Mouse (Mus musculus): ENCODE data around the gene Tspear. TPM values are rescaled to one million over a fixed set of nuclear protein-coding genes. Genes with fewer than 3 reads are reported as not detected.
"Not testable (repeated sequence)": the region's sequence is repeated elsewhere in the genome, so short reads cannot be mapped to it uniquely, and the experiment has no call there.

Gene Tspear
- polyA plus RNA-seq (2015; fragmentation: Nextera tagmentation; extraction: Ambion mirVana): 0.77 and 0.84 TPM in 2 replicates

DNA sequence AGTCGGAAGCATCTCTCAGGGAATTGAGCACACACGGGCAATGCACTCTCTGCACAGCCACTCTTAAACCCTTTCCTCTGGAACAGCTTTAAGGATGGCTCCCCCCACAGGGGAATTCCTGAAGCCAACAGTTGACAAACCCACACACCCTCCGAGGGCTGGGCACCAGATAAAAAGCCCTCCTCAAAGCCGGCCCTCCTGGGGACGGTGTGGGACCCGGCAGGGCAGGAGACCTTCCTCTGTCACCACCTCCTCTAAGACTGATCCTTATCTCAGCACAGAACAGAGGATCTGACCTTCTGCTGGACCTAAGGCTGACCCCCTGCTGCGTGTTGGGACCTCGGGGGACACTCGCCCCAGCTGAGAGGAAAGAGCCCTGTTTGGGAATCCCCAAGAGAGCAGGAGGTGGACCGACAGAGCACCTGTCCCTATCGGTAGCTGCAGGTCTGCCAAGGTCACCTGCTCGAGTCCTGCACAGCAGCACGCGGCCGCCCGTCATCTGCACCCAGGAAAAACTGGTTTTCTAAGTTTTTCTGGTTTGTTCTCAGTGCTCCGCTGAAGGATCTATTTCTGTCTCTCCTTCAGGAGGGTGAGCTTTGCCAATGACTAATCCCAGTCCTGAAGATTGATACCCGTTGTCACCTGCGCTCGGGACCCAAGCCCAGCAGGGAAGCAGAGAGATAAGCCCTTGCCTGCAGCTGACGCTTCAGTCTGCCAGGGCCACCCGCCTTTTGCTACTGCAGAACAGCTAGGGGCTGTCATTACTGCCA, at the start of gene Tspear:
Tspear (plus strand) TSS at position 675 of the 770 bp plus-strand sequence.
- no peak for DNase-seq (ENCODE audit: low spot score)

GRCm38 (mm10) chr10:77638956-77639355, 47.4 kb upstream of the Tspear start:
- DNase-seq (ENCODE audit: low spot score): no peak

DNA sequence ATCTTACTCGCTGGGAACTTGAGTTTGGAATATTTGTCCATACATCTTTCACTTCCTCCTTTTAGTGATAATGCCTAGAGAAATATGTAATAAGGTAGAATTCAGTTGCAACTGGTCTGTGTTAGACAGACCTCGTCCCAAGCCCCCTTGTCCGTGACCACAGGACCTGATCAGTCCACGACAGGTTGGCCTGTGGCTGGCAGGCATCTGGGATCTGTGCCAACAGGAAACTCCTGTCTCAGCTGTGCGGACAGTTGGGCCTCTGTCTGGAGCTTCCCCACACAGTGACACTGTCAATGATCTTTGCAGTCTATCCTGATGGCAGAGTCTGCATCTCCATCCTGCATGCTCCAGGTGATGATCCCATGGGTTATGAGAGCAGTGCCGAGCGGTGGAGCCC, 43.2 kb upstream of the Tspear start:
- no peak for DNase-seq (ENCODE audit: low spot score)

GRCm38 (mm10) chr10:77645571-77645970, 40.8 kb upstream of the Tspear start:
- DNase-seq (ENCODE audit: low spot score): no peak

DNA sequence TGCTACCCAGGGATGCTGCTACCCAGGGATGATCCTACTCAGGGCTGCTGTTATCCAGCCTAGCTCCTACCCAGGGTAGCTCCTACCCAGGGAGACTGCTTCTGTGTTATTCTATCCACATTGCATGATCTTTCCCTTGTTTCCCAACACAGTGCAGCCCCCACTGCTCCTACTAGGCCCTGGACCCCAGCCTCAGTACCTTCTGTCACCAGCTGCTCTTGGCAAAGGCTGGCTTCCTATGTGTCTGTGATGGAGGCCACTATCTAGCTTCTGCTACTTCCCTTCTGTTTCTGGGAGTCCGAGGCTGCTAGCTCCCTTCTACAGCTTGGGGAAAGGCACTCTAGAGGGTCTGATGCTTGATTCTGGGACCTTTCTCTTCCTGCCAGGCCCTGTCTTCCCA, 38.9 kb upstream of the Tspear start:
- no peak for DNase-seq (ENCODE audit: low spot score)

DNA sequence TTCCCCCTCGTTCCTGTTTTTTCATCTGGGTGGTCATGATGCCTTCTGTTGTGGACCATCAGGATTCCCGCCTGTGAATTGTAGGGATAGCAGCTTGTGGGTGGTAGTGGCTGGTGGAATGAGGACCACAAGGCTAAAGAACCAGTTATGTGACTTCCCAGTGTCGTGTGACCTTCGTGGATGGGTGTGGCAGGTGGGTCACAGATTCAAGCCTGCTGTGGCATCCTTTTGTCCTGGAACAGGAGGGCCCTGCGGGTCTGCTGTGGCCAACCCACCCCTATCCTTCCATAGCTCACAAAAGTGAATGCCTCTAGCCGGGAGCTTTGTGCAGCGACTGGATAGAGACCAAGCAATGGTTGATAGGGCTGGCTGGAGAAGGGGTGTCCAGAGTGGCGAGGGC, 38.5 kb upstream of the Tspear start:
- DNase-seq (ENCODE audit: low spot score): no peak

DNA sequence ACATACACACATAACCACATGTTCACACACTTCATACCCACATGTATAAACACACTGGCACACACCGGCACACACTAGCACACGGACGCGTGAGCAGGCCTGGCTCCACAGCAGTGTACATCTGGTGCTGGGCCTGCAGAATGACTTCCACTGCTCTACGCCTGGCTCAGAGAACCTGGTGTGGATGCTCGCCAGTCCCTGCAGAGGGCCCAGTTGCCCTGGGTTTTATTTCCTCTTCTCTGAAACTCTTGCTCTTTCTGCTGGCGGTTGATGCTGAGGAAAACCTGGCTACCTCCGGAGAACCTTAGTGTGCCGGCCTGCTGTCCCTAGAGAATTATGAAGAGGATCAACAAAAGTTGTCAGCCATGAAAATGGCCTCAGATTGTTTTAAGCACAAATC, 34.3 kb upstream of the Tspear start:
- no peak for DNase-seq (ENCODE audit: low spot score)

DNA sequence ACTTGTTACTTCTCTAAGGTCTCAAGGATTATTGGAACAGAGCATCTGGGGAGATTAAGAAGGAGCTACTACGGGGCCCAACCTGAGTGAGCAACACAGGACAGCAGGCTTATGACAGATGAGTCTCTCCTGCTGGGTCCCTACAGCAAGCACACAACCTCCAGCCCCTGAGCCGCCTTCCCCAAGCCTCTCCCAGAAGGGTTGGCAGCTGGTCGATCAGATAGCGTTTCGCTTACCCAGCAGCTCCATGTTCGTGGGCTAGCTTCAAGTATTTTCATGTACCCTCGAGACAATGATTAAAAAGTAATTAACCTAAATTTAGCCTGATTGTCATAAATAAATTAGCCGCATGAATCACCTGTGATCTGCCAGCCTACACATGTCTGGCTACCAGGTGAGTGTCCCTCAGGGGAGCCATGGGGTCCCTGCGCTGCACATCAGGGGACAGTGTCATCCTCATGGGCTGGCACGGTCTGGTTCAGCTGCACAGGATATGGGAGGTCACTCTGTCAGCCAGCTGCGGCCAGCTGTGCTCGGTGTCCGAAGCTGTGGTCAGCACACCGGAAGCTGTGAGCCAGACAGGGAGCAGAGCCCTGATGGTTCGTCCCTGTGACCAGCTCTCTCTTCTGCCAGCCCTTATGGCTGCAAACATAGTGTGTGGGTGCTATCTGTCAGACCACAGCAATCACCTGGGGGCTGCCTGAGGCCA, 27.9 kb upstream of the Tspear start:
- no peak for DNase-seq (ENCODE audit: low spot score)

GRCm38 (mm10) chr10:77663949-77664665, 22.3 kb upstream of the Tspear start:
- DNase-seq (ENCODE audit: low spot score): no peak

- DNase-seq (ENCODE audit: low spot score): no peak
Measured at GRCm38 (mm10) chr10:77666342-77666741, 20.0 kb upstream of the Tspear start.

DNA sequence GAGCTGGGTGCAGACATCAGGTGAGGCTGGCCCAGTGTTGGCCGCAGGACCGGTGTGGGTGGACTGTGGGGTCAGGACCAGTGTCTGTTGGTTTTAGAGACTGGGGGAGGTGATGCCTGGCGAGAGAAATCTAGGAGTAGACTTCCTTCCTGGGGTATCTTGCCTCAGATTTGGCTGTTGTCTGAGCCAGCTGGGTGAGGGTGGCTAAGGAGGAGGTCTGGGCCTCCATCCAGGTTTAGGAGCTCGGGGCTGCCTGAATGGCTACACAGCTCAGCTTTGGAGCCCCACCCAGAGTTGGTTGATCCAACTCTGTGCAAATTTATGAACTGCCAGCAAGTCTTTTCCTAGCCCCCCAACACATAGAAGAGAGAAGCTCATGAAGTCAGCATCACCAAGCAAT, 19.0 kb upstream of the Tspear start:
- DNase-seq (ENCODE audit: low spot score): no peak

- no peak for DNase-seq (ENCODE audit: low spot score)
Measured at GRCm38 (mm10) chr10:77670710-77671109, 15.7 kb upstream of the Tspear start.

DNA sequence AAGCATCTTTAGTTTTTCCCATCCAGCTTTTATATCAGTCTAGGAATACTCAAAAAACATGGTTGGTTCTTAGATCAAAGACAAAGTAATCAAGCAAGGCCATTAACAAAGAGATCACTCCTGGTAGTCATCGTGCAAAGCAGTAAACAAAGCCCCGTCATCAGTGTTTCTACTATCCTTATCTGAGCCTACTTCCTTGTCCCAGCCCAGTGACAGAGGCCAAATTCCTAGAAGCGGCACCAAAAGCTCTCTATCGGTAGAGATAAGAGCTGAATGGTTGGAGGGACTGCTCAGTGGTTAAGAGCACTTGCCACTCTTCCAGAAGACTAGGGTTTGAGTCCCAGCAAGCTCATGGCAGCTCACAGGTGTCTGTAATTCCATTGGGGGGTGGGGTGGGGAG, 14.8 kb upstream of the Tspear start:
- DNase-seq (ENCODE audit: low spot score): no peak

GRCm38 (mm10) chr10:77673765-77674164, 12.6 kb upstream of the Tspear start:
- DNase-seq (ENCODE audit: low spot score): peak; percentile 12

DNA sequence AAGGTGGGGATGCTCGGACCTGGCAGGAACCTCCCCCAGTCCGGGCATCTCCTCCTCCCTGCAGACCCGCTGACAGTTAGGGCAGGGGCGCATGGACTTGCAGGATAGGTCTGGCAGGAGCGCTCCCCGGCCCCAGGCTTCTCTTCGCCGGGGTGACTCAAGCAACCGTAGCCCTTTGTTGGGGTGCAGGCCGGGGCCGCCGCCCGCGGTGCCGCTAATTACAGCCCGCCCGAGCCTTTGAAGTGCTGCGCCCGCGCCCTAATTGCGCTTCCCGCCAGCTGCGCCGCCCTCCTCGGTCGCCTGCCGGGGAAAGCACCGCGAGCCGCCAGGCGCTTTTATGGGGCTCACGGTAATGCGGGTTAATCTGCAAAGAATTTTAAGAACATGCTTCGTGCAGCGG, 8.8 kb upstream of the Tspear start:
- no peak for DNase-seq (ENCODE audit: low spot score)

- no peak for DNase-seq (ENCODE audit: low spot score)
Measured at GRCm38 (mm10) chr10:77682994-77683393, 3.4 kb upstream of the Tspear start.

GRCm38 (mm10) chr10:77684181-77684580, 2.2 kb upstream of the Tspear start:
- no peak for DNase-seq (ENCODE audit: low spot score)

- DNase-seq (ENCODE audit: low spot score): no peak
Measured at GRCm38 (mm10) chr10:77687021-77687420, 652 bp downstream of the Tspear start.

GRCm38 (mm10) chr10:77690356-77690807, 4.0 kb downstream of the Tspear start, which contains the start of gene Gm19402:
Gene Gm19402, minus strand, starts transcription at chr10:77690757.
- DNase-seq (ENCODE audit: low spot score): not testable (repeated sequence)

- no peak for DNase-seq (ENCODE audit: low spot score)
Measured at GRCm38 (mm10) chr10:77697133-77697532, 10.8 kb downstream of the Tspear start, which contains the start of gene Gm9508. Gene Gm9508, minus strand, starts transcription at chr10:77697233.

DNA sequence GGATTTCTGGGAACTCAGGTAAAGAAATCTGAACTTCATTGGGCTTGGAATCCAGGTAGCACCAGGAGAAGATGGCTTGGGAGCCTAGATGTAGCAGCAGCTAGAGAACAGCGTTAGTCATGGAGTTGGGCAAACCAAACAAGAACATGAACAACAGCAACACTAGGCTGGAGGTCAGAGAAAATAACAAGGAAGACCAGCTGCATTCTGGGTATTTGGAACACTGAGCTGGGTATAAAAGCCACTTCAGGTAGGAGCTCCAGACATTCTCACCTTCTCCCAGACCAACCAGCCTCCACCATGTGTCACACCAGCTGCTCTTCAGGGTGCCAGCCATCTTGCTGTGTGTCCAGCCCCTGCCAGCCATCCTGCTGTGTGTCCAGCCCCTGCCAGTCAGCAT, 20.0 kb downstream of the Tspear start, which contains the start of gene Gm10272:
Gm10272 (plus strand) TSS at position 301 of the 400 bp plus-strand sequence.
- DNase-seq (ENCODE audit: low spot score): no peak

DNA sequence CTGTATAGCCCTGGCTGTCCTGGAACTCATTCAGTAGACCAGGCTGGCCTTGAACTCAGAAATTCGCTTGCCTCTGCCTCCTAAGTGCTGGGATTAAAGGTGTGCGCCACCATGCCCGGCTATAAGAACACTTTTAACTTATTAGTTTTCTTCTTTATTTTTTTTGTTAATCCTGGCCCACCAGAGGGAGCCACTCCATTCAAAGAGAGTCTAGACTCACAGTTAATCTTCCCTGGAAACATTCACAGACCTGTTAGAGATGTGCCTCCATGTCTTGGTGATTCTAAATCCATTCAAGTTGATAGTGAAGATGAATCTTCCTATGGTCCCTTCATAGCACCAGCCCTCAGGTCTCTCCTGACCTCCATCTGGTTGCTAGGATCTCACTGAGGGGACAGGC, 23.5 kb downstream of the Tspear start:
- no peak for DNase-seq (ENCODE audit: low spot score)

All from thymus, postnatal 0 days (tissue).